8 mouse cellular contexts compared by ENCODE assay signal in the genomic region with DNA sequence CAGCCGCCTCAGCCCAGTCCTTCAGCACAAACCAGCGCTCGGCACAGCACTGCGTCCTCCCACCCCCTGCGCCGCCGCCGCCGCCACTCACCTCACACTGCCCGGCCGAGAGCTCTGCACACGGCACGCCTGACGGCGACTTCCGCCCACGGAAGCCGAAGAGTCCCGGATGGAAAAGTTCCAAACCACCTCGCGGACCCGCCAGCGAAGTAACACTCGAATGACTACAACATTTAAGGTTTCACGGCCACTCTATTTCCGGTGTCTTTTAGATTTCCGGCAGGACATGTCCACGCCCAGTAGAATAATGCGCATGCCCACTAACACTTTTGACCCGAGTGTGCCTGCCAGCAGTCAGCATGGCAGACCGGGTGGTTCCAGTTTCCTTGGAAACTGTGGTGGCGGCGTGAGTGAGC. TPM values are rescaled to one million over a fixed set of nuclear protein-coding genes. Genes with fewer than 3 reads are reported as not detected.
A peak's percentile ranks its signal among the peaks of the same experiment; 100 is the strongest.
DNase-seq lines count a peak whose midpoint lies in the region; ATAC-seq lines count a peak whose summit lies in the region.

A gene (minus strand): TSS at position 282 of the 416 bp plus-strand sequence.

- H3K27ac ChIP-seq in heart, embryonic 10.5 days: peak within 1 kb of the TSS; percentile 90
- H3K27ac ChIP-seq in kidney, embryonic 15.5 days: peak within 1 kb of the TSS; percentile 94

- H3K4me3 ChIP-seq in heart, embryonic 10.5 days: peak within 1 kb of the TSS; percentile 90
- peak within 1 kb of the TSS; percentile 74 for H3K4me3 ChIP-seq in kidney, embryonic 15.5 days (replicated peaks)

- H3K4me1 ChIP-seq in heart, embryonic 10.5 days: peaks cover 15% of the 10 kb centered on the region
- peaks cover 26% of the 10 kb centered on the region for H3K4me1 ChIP-seq in kidney, embryonic 15.5 days

- peak within 1 kb of the TSS; percentile 76 for H3K9ac ChIP-seq in kidney, embryonic 15.5 days

- ATAC-seq in erythroblast, adult 5-6 weeks (replicated peaks; ENCODE audit: low FRiP score, poor library complexity, severe bottlenecking): peak; percentile 96
- peak; percentile 95 for ATAC-seq in kidney, embryonic 15.5 days (replicated peaks; ENCODE audit: low FRiP score)
- peak; percentile 98 for ATAC-seq in monocyte, adult 5-6 weeks (replicated peaks; ENCODE audit: insufficient number of reproducible peaks, low FRiP score, low TSS enrichment, poor library complexity, severe bottlenecking)

- H3K9me3 ChIP-seq in heart, embryonic 10.5 days: no peaks in the 10 kb centered on the region
- H3K9me3 ChIP-seq in kidney, embryonic 15.5 days (replicated peaks): no peaks in the 10 kb centered on the region

- H3K36me3 ChIP-seq in heart, embryonic 10.5 days: peaks cover 22% of the 10 kb centered on the region
- peaks cover 23% of the 10 kb centered on the region for H3K36me3 ChIP-seq in kidney, embryonic 15.5 days

- H3K4me2 ChIP-seq in kidney, embryonic 15.5 days: peak within 1 kb of the TSS; percentile 83

- WGBS in heart, embryonic 10.5 days: under 1% methylated on average over 33 of the region's 33 CpGs
- WGBS in kidney, embryonic 15.5 days: under 1% methylated on average over 33 of the region's 33 CpGs

- DNase-seq in B cell, adult 2 months: peak; percentile 88 to 90
- DNase-seq in brain, adult 2 months (ENCODE audit: low read depth, low spot score): peak; percentile 98
- DNase-seq in heart, embryonic 10.5 days (ENCODE audit: low spot score): peak; percentile 96
- DNase-seq in liver: peak; percentile 88
- DNase-seq in spleen, postnatal 4 days (ENCODE audit: low spot score in 2 of 2): peak; percentile 86 to 89

- no peaks in the 10 kb centered on the region for H3K27me3 ChIP-seq in heart, embryonic 10.5 days (ENCODE audit: insufficient read depth, poor library complexity, severe bottlenecking)
- H3K27me3 ChIP-seq in kidney, embryonic 15.5 days: no peaks in the 10 kb centered on the region

RNA-seq across cellular contexts. Expression of the gene that starts here (rescaled TPM):
- total RNA-seq in erythroblast, adult 5-6 weeks (2015; ENCODE audit: low replicate concordance): 8.2 and 11.7 TPM in 2 replicates
- 2.6 and 3.0 TPM in 2 replicates for total RNA-seq in erythroblast, adult 5-6 weeks (2017; ENCODE audit: low replicate concordance)
- 9.1 and 9.5 TPM in 2 replicates for polyA plus RNA-seq in heart, embryonic 10.5 days (2016; fragmentation: Nextera tagmentation; extraction: Ambion mirVana)
- 13.1 and 14.1 TPM in 2 replicates for polyA plus RNA-seq in kidney, embryonic 15.5 days (2015; fragmentation: Nextera tagmentation; extraction: Ambion mirVana)
- 21.8 to 30.9 TPM (median 27.9 TPM) in 3 replicates for total RNA-seq in monocyte, adult 5-6 weeks (2017)

Comparison
In these comparisons a context has a peak if more than half of its experiments do, and no peak if none do; other contexts are left out.
1. Peak in every context shown above with its lines: DNase-seq, ATAC-seq, H3K4me3 ChIP-seq and H3K27ac ChIP-seq.